Mouse (Mus musculus) gastrocnemius, postnatal 14 days (tissue): ENCODE measurements around the gene Nexn. TPM values are rescaled to one million over a fixed set of nuclear protein-coding genes. Genes with fewer than 3 reads are reported as not detected.
"Not testable (repeated sequence)": the region's sequence is repeated elsewhere in the genome, so short reads cannot be mapped to it uniquely, and the experiment has no call there.

Source experiments
- DNase-seq: peaks from one replicate; pipeline ENCODE4 v3.0.0; 2021; ENCODE audit warnings: mixed read lengths
- intact Hi-C: fragments of 180-260 bp; cut with DNase I; formaldehyde crosslinking; loops from one replicate; pipeline ENCODE4 v1.15.1; 2025; ENCODE audit warnings: low total_unique reads
- total RNA-seq, 2 experiments: library from RNA; stranded (reverse); gene quantifications; 2 replicates each; pipeline ENCODE4 v1.2.3; 2021

Nexn gene
- total RNA-seq, 2 experiments from 2014 or later, result 323 to 367 TPM

- DNase-seq, result no peak
- intact Hi-C loops, result no loop called here
Measured at GRCm38 (mm10) chr3:152284759-152285158, 18.6 kb upstream of the Nexn start.

DNA sequence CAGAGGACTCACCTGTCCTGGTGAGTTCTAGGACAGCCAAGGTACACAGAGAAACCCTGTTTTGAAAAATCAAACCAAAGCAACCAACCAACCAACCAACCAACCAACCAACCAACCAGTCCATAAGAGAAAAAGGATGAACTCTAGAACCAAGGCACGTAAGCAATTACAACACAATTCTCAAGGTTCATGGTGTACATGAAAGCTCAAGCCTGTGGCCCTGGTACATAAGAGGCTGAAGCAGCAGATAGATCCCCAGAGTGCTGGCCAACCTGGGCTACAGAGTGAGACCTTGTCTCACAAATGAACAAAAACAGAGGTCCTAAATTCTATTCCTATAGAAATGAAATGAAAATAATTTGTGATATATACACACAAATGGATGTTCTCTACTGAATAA, 18.2 kb upstream of the Nexn start:
- DNase-seq, result no peak
- intact Hi-C loops, result no loop called here

- no peak for DNase-seq
- intact Hi-C loops, result no loop called here
Measured at GRCm38 (mm10) chr3:152282126-152282525, 16.0 kb upstream of the Nexn start.

- DNase-seq, result no peak
- intact Hi-C loops, result no loop called here
Measured at GRCm38 (mm10) chr3:152278431-152278830, 12.3 kb upstream of the Nexn start.

- intact Hi-C loops, result no loop called here
- no peak for DNase-seq
Measured at GRCm38 (mm10) chr3:152277912-152278311, 11.8 kb upstream of the Nexn start.

DNA sequence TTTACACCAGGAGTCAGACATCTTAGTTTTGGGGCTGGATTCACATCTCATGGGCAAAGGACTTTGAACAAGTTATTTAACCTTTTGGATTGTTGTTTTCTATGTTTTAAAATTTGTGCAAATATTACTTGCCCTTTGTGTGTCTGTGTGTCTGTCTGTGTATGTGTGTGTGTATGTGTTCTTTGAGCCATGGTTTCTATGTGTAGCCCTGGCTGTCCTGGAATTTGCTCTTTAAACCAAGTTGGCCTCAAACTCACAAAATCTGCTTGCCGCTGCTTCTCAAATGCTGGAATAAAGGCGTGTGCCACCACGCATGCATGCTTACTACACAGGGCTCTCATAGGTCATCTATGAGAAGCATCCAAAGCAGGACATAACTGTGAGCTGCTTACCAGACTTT, 10.8 kb upstream of the Nexn start:
- intact Hi-C loops, result no loop called here
- no peak for DNase-seq

GRCm38 (mm10) chr3:152275008-152275407, 8.9 kb upstream of the Nexn start:
- DNase-seq, result no peak

DNA sequence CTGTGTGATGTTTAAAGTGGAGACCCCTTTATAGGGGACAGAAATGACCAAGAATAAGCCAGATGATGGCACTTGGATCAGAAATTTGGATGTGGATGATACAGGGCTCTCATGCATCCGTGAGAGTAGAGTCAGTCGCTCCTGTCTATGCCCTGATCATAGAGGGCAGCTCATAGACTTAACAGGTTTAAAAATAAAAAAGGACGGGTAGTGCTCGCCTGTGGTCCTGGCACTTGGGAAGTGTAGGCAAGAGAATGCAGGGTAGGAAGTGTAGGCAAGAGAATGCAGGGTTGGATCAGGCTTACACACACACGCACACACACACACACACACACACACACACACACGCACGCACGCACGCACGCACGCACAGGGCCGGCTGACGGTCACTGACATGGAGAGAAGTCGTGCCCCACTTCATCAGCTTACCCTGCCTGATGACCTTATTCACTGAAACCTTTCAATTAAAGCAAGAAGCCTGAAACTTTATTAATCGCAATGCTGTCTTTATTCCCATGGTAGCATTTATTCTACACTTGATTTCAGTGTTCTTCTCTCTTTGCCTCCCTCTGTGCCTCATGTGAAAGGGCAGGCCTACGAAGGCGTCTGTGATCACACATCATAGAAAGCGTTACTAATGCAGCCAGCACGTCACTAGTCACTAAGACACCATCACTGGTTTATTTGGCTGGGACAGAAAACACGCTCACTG, 7.0 kb upstream of the Nexn start:
- intact Hi-C loops, result no loop called here
- DNase-seq, result no peak

More at GRCm38 (mm10) chr3:152275008-152275407, 8.9 kb upstream of the Nexn start:
- intact Hi-C loops, result no loop called here

- DNase-seq, result no peak
- intact Hi-C loops, result no loop called here
Measured at GRCm38 (mm10) chr3:152271876-152272275, 5.7 kb upstream of the Nexn start.

DNA sequence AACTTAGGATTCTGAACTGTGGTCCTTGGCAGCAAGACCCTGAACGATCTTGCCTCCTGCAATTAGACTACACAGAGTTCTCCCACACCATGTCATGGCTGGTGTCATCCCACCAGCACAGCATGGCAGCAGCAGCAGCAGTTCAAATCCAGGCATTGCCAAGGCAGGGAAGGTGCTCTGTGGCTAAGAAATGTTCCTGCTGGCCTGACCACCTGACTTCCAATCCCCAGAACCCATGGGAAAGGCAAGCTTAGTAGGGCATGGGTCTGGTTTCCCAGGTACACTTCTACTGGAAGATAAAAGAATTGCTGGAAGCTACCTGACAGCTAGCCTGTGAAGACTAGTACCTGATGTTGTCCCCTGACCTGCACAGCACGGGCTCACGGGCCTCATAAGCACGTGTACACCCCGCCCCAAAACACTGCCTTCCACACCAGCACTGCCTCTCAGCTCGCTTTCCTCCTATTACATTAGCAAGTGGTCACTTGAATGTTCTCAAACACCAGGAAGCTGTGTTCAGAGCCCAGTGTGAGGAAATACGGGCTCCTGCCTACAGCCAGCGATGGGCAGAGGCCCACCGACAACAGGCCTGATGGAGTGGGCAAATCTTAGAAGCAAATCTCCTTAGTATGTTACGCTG, 5.0 kb upstream of the Nexn start:
- intact Hi-C loops, result no loop called here
- DNase-seq, result no peak

DNA sequence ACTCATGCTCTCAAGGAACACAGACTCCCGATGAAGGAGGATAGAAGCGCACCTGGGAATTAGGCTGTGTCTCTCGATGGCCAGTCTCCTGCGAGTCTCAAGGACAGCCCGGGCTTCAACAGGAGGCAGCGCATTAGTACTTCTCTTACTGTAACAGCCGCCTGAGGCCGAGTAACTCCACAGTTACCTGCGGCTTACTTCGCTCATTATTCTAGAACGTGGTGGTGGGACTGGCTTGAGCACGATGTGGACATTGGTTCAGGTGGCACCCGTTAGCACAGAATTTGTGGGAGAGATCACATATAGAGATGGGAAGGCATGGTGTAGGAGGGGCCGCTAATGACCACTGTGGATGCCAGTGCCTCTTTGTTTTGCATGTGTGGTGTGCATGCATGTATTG, 1.9 kb upstream of the Nexn start:
- intact Hi-C loops, result loop anchor here (10.0 kb wide), 1 partner anchor 47 kb away; no protein-coding TSS in a partner anchor
- DNase-seq, result no peak

DNA sequence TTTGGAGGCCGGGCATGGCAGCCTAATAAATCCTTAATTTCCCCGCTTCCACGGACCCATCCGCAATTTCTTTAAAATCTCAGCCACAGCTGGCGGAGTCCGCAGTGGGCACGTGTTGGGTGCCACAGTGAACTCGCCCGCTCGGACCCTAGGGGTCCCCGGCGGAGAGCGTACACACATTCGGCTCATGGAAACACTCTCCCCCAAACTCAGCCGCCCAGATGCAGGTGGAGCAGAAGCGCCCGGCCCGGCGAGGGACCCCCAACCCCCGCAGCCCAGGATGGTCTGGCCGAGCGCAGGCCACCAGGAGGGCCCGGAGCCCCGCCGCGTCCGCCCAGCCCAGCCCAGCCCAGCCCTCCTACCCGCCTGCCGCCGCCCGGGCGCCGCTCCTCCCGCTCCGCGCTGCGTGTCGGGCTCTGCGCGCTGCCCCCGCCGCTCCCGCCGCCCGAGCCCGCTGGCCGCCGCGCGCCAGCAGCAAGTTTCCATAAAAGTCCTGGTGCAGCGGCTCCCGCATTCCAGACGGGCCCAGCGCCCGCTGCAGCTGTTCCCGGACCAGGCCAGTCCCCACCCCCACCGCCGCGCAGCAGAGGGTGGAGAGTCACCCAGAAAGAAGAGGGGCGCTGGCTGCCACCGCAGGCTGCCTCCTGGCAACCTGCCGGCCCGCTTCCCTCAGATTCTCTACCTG, 657 bp downstream of the Nexn start:
- peak; percentile 92 for DNase-seq
- intact Hi-C loops, result loop anchor here (10.0 kb wide), 1 partner anchor 49 kb away; no protein-coding TSS in a partner anchor

DNA sequence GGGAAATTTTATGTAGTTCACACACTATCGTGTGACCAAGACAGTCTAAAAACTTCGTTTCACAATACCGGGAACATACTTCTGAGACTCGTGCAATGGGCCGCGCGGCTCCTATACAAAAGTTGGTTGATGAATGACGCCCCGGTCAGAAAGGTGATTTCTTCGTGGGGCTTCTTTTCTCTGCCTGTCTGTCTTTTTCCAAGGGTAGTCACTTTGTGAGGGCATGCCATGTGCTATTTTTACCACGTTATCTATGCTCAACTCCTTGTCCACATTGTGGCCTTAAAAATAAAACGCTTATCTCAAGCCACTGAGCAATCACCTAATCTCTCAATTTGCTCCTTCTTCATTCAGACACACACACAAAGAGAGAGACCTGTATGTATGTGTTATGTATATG, 1.3 kb downstream of the Nexn start:
- no peak for DNase-seq
- intact Hi-C loops, result loop anchor here (10.0 kb wide), 1 partner anchor 50 kb away; no protein-coding TSS in a partner anchor

DNA sequence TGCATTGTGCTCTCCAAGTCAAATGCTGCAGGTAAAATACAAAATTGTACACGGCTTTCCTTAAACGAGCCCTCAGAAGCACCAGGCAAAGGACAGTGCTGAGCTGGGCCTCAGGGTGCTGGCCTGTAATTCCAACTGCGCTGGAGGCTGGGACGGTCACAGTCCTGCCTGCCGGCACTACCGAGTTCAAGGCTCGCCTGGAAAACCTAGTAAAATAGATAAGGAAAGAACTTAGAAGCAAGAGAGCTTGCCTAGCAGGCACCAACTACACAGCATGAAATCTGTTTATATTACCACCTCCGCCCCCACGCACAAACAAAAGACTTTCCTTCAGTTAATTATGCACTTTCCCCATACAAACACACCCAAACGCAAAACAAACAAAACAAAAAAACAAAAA, 1.8 kb downstream of the Nexn start:
- no peak for DNase-seq
- intact Hi-C loops, result loop anchor here (10.0 kb wide), 1 partner anchor 50 kb away; no protein-coding TSS in a partner anchor

GRCm38 (mm10) chr3:152261948-152262347, 4.2 kb downstream of the Nexn start:
- intact Hi-C loops, result loop anchor here (10.0 kb wide), 1 partner anchor 53 kb away; no protein-coding TSS in a partner anchor
- DNase-seq, result no peak

GRCm38 (mm10) chr3:152261436-152261835, 4.7 kb downstream of the Nexn start:
- intact Hi-C loops, result loop anchor here (10.0 kb wide), 1 partner anchor 53 kb away; no protein-coding TSS in a partner anchor
- no peak for DNase-seq

DNA sequence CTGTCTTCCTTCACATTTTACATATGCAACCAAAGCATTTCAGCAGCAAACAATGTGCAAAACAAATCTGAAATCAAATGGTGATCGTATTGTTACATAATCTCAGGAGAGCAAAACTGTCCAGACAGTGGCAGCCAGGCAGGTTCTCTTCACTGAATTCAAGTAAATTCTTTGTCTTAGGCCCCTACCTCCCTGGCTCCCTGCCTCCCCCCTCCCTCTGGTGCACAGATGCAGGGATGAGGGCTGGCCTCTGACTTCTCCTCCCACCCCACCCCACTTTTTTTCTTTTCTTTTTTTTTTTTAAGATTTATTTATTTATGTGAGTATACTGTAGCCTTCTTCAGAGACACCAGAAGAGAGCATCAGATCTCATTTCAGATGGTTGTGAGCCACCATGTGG, 5.8 kb downstream of the Nexn start:
- DNase-seq, result no peak
- intact Hi-C loops, result loop anchor here (10.0 kb wide), 1 partner anchor 54 kb away; no protein-coding TSS in a partner anchor

DNA sequence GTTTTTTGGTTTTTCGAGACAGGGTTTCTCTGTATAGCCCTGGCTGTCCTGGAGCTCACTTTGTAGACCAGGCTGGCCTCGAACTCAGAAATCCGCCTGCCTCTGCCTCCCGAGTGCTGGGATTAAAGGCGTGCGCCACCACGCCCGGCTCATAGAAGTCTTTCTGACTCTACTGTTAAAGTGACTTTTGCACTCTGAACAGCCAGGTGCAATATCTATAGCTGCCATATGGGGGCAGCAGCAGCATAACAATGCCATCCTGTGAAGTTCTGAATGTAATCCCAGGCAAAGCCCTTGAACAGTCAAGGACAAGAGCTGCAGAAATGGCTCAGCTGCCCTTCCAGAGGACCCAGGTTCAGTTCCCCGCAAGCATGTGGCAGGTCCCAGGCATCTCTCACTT, 6.7 kb downstream of the Nexn start:
- DNase-seq, result peak; percentile 68
- intact Hi-C loops, result not testable (repeated sequence)

- DNase-seq, result no peak
- intact Hi-C loops, result no loop called here
Measured at GRCm38 (mm10) chr3:152257528-152257927, 8.6 kb downstream of the Nexn start.

DNA sequence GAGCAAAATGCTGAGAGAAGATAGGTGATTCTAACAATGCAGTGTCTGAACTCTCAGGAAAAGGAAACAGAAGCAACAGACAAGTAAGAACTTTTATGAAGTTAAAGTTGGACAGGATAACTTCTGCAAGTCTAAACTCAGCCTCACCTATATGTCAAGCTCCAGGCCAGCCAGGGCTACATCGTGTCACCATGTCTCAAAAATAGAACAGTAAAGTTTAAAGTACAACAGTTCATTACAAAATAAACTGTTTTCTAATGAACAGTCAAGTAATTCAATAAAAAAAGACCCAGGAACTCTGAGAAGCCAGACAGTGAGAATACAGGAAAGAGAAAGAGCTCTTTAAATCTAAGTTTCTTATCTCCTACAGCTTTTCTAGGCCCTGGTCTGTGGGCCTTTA, 15.7 kb downstream of the Nexn start:
- intact Hi-C loops, result no loop called here
- no peak for DNase-seq
